Mouse (Mus musculus) spleen, adult 18-20 months (tissue): ENCODE measurements at regions not wholly inside any gene's neighbourhood (a gene's known extent, or its start where the extent isn't known, plus 50 kb on each side); places are given as distances from the start of the nearest gene placed in this dataset.

ENCODE experiments used
- DNase-seq, 2 experiments: peaks; one replicate each; pipeline ENCODE4 v3.0.0; 2022; ENCODE audit warnings: mixed read lengths in 2 of 2

- no peak for DNase-seq
These were observed 108.1 kb upstream of the Ctnnb1 start for GRCm38 (mm10) chr9:120820892-120821291.

GRCm38 (mm10) chr9:120823397-120823796, 105.6 kb upstream of the Ctnnb1 start:
- DNase-seq, result no peak

- DNase-seq, result no peak
These were observed 102.8 kb upstream of the Ctnnb1 start for GRCm38 (mm10) chr9:120826266-120826665.

GRCm38 (mm10) chr9:120830526-120830925, 98.5 kb upstream of the Ctnnb1 start:
- DNase-seq, result no peak

GRCm38 (mm10) chr9:120834166-120834565, 94.8 kb upstream of the Ctnnb1 start:
- no peak for DNase-seq

- DNase-seq, result no peak
These were observed 93.4 kb upstream of the Ctnnb1 start for GRCm38 (mm10) chr9:120835621-120836020.

- no peak for DNase-seq
These were observed 91.4 kb upstream of the Ctnnb1 start for GRCm38 (mm10) chr9:120837431-120838150.

GRCm38 (mm10) chr9:120843753-120844152, 85.3 kb upstream of the Ctnnb1 start:
- no peak for DNase-seq

- DNase-seq, result no peak
These were observed 83.5 kb upstream of the Ctnnb1 start for GRCm38 (mm10) chr9:120845538-120845937.

- DNase-seq, result no peak
These were observed 81.4 kb upstream of the Ctnnb1 start for GRCm38 (mm10) chr9:120847649-120848048.

GRCm38 (mm10) chr9:120848962-120849361, 80.1 kb upstream of the Ctnnb1 start:
- DNase-seq, result no peak

- no peak for DNase-seq
These were observed 78.9 kb upstream of the Ctnnb1 start for GRCm38 (mm10) chr9:120850092-120850491.

- DNase-seq, result no peak
These were observed 77.1 kb upstream of the Ctnnb1 start for GRCm38 (mm10) chr9:120851914-120852313.

GRCm38 (mm10) chr9:120852572-120852971, 76.4 kb upstream of the Ctnnb1 start:
- DNase-seq, result no peak

GRCm38 (mm10) chr9:120853032-120853597, 75.9 kb upstream of the Ctnnb1 start:
- no peak for DNase-seq

GRCm38 (mm10) chr9:120854351-120854750, 74.7 kb upstream of the Ctnnb1 start:
- no peak for DNase-seq

- DNase-seq, result no peak
These were observed 73.5 kb upstream of the Ctnnb1 start for GRCm38 (mm10) chr9:120855293-120856050.

- DNase-seq, result no peak
These were observed 71.0 kb upstream of the Ctnnb1 start for GRCm38 (mm10) chr9:120857849-120858510.

GRCm38 (mm10) chr9:120860969-120861595, 67.9 kb upstream of the Ctnnb1 start:
- no peak for DNase-seq

- DNase-seq, result no peak
These were observed 67.1 kb upstream of the Ctnnb1 start for GRCm38 (mm10) chr9:120861788-120862345.

GRCm38 (mm10) chr9:120864410-120864809, 64.6 kb upstream of the Ctnnb1 start:
- no peak for DNase-seq

GRCm38 (mm10) chr9:120866251-120866650, 62.8 kb upstream of the Ctnnb1 start:
- DNase-seq, result no peak

- DNase-seq, result peak; percentile 27 to 31
These were observed 62.3 kb upstream of the Ctnnb1 start for GRCm38 (mm10) chr9:120866709-120867108.
